33 mouse cellular contexts compared by ENCODE assay signal in the genomic region with DNA sequence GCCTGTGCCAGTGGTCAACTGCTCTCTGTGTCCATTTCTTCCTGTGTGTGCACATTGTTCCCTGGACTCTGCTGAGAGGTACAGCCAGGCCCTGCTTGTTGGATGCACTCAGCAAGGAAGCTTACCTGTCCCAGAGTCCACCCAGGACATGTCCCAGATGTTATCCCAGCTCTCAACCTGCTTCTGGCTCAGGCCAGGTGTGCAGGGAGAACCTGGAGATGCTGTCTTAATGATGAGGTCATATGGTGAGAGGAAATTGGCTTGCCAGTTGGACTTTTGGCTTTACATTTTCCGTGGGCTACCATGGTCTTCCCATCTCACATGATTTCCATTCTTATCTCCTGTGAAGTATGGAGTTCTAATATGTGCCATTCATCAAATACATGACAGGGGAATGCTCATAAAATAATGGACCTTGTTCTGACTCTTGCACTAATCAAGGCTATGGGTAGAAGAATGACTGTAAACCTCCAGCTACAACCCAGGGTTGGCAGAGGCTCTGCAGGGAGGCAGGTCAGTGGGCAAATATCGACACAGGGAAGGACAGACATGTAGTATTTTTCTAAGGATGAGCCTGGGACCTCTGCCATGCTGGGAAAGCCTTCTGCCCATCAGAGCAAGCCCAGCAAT.
"Had no signal": no experiment of that assay in that cellular context is flagged by ENCODE, and none has a peak within 500 bp of the region (broad histone marks: within the 10 kb centered on the region; RNA-seq: fewer than 3 reads in every experiment).

No protein-coding gene starts in this region.

- H3K27me3 ChIP-seq: heart, embryonic 13.5 days; heart, embryonic 15.5 days; hindbrain, embryonic 12.5 days; hindbrain, embryonic 13.5 days; hindbrain, embryonic 15.5 days; kidney, embryonic 15.5 days had no signal

- H3K9me3 ChIP-seq: heart, embryonic 10.5 days; heart, embryonic 12.5 days; heart, embryonic 13.5 days; heart, embryonic 15.5 days; hindbrain, embryonic 10.5 days; hindbrain, embryonic 12.5 days; hindbrain, embryonic 13.5 days; hindbrain, embryonic 15.5 days; kidney, embryonic 15.5 days had no signal

- H3K36me3 ChIP-seq: heart, embryonic 10.5 days; heart, embryonic 12.5 days; heart, embryonic 13.5 days; heart, embryonic 15.5 days; hindbrain, embryonic 10.5 days; hindbrain, embryonic 12.5 days; hindbrain, embryonic 13.5 days; hindbrain, embryonic 15.5 days; kidney, embryonic 15.5 days had no signal

- H3K4me1 ChIP-seq: heart, embryonic 10.5 days; heart, embryonic 12.5 days; heart, embryonic 13.5 days; heart, embryonic 15.5 days; hindbrain, embryonic 10.5 days; hindbrain, embryonic 12.5 days; hindbrain, embryonic 13.5 days; hindbrain, embryonic 15.5 days; kidney, embryonic 15.5 days had no signal

- DNase-seq: heart, postnatal 10 days; heart, postnatal 14 days; heart, postnatal 36 days; heart, postnatal 4 days; kidney, adult 11 months; kidney, adult 18-20 months; kidney, adult 2 months; kidney, adult 8-10 months; kidney, adult 9 months; kidney, postnatal 10 days; kidney, postnatal 14 days; kidney, postnatal 25 days; kidney, postnatal 36 days; kidney, postnatal 4 days; layer of hippocampus, adult 9-11 months; layer of hippocampus, postnatal 36 days had no signal

- H3K27ac ChIP-seq: heart, embryonic 10.5 days; heart, embryonic 13.5 days; heart, embryonic 15.5 days; hindbrain, embryonic 10.5 days; hindbrain, embryonic 12.5 days; hindbrain, embryonic 13.5 days; hindbrain, embryonic 14.5 days; hindbrain, embryonic 15.5 days; hindbrain, postnatal 0 days; kidney, embryonic 15.5 days; kidney, postnatal 0 days; layer of hippocampus, adult 2 months; left cerebral cortex, adult 2 months had no signal

- H3K4me2 ChIP-seq: heart, embryonic 11.5 days; heart, embryonic 12.5 days; heart, embryonic 13.5 days; heart, embryonic 15.5 days; hindbrain, embryonic 12.5 days; hindbrain, embryonic 13.5 days; hindbrain, embryonic 14.5 days; hindbrain, embryonic 15.5 days; kidney, embryonic 15.5 days had no signal

- H3K4me3 ChIP-seq: heart, embryonic 10.5 days; heart, embryonic 12.5 days; heart, embryonic 13.5 days; heart, embryonic 15.5 days; hindbrain, embryonic 10.5 days; hindbrain, embryonic 12.5 days; hindbrain, embryonic 13.5 days; hindbrain, embryonic 15.5 days; kidney, embryonic 15.5 days; layer of hippocampus, adult 2 months; left cerebral cortex, adult 2 months had no signal

- H3K9ac ChIP-seq: heart, embryonic 12.5 days; heart, embryonic 13.5 days; heart, embryonic 15.5 days; hindbrain, embryonic 12.5 days; hindbrain, embryonic 13.5 days; hindbrain, embryonic 14.5 days; hindbrain, embryonic 15.5 days; kidney, embryonic 15.5 days had no signal

- ATAC-seq: hindbrain, embryonic 16.5 days; hindbrain, postnatal 0 days; inflammation-experienced regulatory T-cells, adult 6 months had no signal
